Mouse (Mus musculus) heart, embryonic 16.5 days (tissue): Measurements from ENCODE around the gene Atl1. TPM values are rescaled to one million over a fixed set of nuclear protein-coding genes. Genes with fewer than 3 reads are reported as not detected.

Experiments
- ATAC-seq: fragments of 200-750 bp; cut with Nextera tagmentation; replicated peaks from 2 replicates; pipeline ENCODE4 v1.8.0; 2017; ENCODE audit warnings: moderate number of reproducible peaks; ENCODE audit not compliant: insufficient read depth, low FRiP score; ENCODE audit errors: extremely low read depth
- H3K27ac ChIP-seq: fragments of 300-500 bp; sonication (generic); 2 replicates; pipeline ENCODE4 v1.5.1; 2014; ENCODE audit warnings: mild to moderate bottlenecking, low read length, control low read depth, moderate library complexity
- H3K27me3 ChIP-seq: fragments of 300-500 bp; sonication (generic); 2 replicates; pipeline ENCODE4 v1.6.1; 2014; ENCODE audit warnings: low read length, mixed read lengths; ENCODE audit not compliant: control insufficient read depth, insufficient read depth
- H3K36me3 ChIP-seq: fragments of 300-500 bp; sonication (generic); 2 replicates; pipeline ENCODE4 v1.6.1; 2014; ENCODE audit not compliant: control insufficient read depth, insufficient read depth
- H3K4me1 ChIP-seq: fragments of 300-500 bp; sonication (generic); 2 replicates; pipeline ENCODE4 v1.6.1; 2014; ENCODE audit warnings: low read length, mixed read lengths; ENCODE audit not compliant: control insufficient read depth, insufficient read depth
- H3K4me2 ChIP-seq: fragments of 300-500 bp; sonication (generic); 2 replicates; pipeline ENCODE4 v1.6.1; 2014; ENCODE audit warnings: low read depth, mild to moderate bottlenecking, control low read depth, low read length
- H3K4me3 ChIP-seq: fragments of 300-500 bp; sonication (generic); 2 replicates; pipeline ENCODE4 v1.5.1; 2014; ENCODE audit warnings: mild to moderate bottlenecking, control low read depth, low read length
- H3K9ac ChIP-seq: fragments of 300-500 bp; sonication (generic); 2 replicates; pipeline ENCODE4 v1.6.1; 2014; ENCODE audit warnings: low read length, control low read depth
- H3K9me3 ChIP-seq: fragments of 300-500 bp; sonication (generic); replicated peaks from 2 replicates; pipeline ENCODE4 v1.6.1; 2016; ENCODE audit warnings: low read length; ENCODE audit not compliant: control insufficient read depth
- WGBS: fragments of 180-500 bp; shearing (Covaris S2); extraction: QIAGEN DNeasy Blood & Tissue Kit; methylation state at CpG from one replicate; pipeline ENCODE4 v1.1.7; 2014; 5-methylcytosine and 5-hydroxymethylcytosine counted together
- polyA plus RNA-seq: library from polyadenylated mRNA; unstranded; fragments of >200 nt; fragmentation: Nextera tagmentation; extraction: Ambion mirVana; gene quantifications from 2 replicates; pipeline ENCODE4 v1.2.1, GENCODE M21; 2015

Gene Atl1
- polyA plus RNA-seq, 1 experiment from 2014 or later = 6.1 TPM

DNA sequence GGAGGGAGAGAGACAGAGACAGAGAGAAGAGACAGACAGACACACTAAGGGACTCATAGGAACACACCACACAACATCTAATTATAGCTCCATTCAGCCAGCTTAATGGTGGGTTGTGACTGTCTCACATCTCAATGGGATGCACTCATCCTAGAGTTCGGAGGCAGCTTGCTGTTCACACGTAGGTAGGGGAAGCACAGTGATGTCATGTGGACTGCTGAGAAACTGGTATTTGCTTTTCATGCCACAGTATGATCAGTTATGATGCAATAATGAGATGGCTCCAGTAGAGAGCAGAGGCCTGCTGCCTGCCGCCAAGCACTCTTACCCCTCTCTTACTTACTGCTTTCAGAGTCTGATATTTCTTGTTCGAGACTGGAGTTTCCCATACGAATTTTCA lies 53.4 kb downstream of the Atl1 start:
- Histone ChIP-seq H3K36me3 (no peaks in the 10 kb centered on the region), H3K4me2 (no peak overlapping the region), H3K27me3 (no peaks in the 10 kb centered on the region), H3K4me1 (no peaks in the 10 kb centered on the region), H3K9ac (no peak overlapping the region), H3K27ac (no peak overlapping the region), H3K9me3 (no peaks in the 10 kb centered on the region), H3K4me3 (no peak overlapping the region)
- no peak for ATAC-seq
- WGBS = 83% methylated on average over 5 of the region's 5 CpGs

DNA sequence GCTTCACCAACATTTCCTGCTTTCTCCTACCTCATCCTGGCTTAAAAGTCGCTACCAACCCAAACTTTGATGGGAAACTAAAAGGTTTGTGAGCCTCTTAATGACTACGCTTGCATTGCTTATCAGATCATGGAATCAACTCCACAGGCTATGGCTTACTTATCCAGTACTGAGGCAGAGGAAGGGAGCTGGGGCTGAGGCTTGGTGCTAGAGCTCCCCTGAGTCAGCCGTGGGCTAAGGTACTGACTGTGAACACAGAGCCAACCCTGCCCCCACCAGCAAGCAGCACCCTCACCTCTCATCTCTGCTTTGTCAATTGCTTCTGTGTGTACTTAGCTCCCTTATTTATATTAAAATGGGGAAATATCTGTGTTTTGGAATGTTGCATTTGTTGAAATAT lies 55.1 kb downstream of the Atl1 start:
- H3K4me2 ChIP-seq = no peak overlapping the region
- no peak for ATAC-seq
- no peaks in the 10 kb centered on the region for H3K9me3 ChIP-seq
- no peak overlapping the region for H3K9ac ChIP-seq
- WGBS = 60% methylated on average over 3 of the region's 3 CpGs
- H3K4me1 ChIP-seq = no peaks in the 10 kb centered on the region
- H3K27me3 ChIP-seq = no peaks in the 10 kb centered on the region
- no peaks in the 10 kb centered on the region for H3K36me3 ChIP-seq
- no peak overlapping the region for H3K4me3 ChIP-seq
- no peak overlapping the region for H3K27ac ChIP-seq

DNA sequence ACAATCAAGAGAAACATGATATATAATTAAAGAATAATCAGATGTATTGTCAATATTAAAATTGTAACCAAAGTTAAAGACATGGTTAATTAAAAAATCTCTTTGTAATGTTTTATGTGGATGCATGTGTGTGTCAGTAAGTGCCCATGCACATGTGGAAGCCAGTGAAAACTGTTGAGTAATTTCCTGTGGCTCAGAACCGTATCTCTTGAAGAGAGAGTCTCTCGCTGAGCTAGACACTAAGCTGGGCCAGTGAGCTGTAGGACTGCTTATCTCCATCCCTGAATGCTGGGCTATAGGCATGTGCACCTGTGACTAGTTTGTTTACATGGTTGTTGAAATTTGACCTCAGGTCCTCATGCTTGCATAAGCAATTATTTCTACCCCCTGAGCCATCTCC lies 65.0 kb downstream of the Atl1 start:
- Histone ChIP-seq H3K9me3 (no peaks in the 10 kb centered on the region), H3K9ac (no peak overlapping the region), H3K27ac (no peak overlapping the region), H3K27me3 (no peaks in the 10 kb centered on the region), H3K4me3 (no peak overlapping the region), H3K4me2 (no peak overlapping the region), H3K4me1 (no peaks in the 10 kb centered on the region), H3K36me3 (peaks cover 17% of the 10 kb centered on the region)
- whole genome bisulfite sequencing = 80% methylated on average over 2 of the region's 2 CpGs
- no peak for ATAC-seq

DNA sequence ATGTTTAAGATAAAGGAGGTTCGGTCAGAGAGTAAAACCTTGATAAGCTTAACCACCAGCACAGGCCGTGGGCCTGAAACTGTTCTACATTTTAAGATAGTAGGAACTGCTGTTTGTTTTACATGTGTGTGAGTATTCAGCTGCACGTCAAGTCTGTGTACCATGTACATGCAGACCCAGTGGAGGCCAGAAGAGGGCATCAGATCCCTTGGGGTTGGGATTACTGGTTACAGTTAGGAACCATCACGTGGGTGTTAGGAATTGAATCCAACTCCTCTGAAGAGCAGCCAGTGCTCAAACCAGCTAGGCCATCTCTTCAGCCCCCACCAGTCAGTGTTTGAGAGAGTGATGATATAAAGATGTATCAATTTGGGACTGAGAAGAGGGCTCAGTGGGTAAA lies 70.1 kb downstream of the Atl1 start:
- Histone ChIP-seq H3K27ac (no peak overlapping the region), H3K4me3 (no peak overlapping the region), H3K9me3 (no peaks in the 10 kb centered on the region), H3K36me3 (peaks cover 28% of the 10 kb centered on the region), H3K4me1 (peaks cover 9% of the 10 kb centered on the region), H3K27me3 (no peaks in the 10 kb centered on the region), H3K4me2 (no peak overlapping the region), H3K9ac (no peak overlapping the region)
- WGBS = 57% methylated on average over 4 of the region's 4 CpGs
- ATAC-seq = no peak

DNA sequence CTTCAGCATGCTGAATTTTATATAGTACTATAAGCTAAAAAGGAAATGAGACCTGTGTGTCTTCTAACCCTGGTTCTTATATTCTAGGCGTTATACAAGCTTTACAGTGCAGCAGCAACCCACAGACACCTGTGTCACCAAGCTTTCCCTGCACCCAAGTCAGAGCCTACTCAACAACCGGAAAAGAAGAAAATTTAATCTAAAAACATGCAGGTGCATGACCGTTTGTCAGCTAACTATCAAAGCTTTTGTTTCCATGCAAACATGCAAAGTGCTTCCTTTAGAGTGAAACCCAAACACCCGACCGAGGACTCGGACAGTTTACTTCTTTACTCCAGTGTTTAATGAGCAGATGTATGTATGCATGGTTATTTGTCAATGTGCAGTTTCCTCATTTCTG lies 70.7 kb downstream of the Atl1 start:
- Histone ChIP-seq H3K9ac (no peak overlapping the region), H3K4me2 (no peak overlapping the region), H3K4me3 (no peak overlapping the region), H3K4me1 (peaks cover 11% of the 10 kb centered on the region), H3K36me3 (peaks cover 26% of the 10 kb centered on the region), H3K27me3 (no peaks in the 10 kb centered on the region), H3K27ac (no peak overlapping the region), H3K9me3 (no peaks in the 10 kb centered on the region)
- 86% methylated on average over 6 of the region's 6 CpGs for WGBS
- ATAC-seq = no peak

DNA sequence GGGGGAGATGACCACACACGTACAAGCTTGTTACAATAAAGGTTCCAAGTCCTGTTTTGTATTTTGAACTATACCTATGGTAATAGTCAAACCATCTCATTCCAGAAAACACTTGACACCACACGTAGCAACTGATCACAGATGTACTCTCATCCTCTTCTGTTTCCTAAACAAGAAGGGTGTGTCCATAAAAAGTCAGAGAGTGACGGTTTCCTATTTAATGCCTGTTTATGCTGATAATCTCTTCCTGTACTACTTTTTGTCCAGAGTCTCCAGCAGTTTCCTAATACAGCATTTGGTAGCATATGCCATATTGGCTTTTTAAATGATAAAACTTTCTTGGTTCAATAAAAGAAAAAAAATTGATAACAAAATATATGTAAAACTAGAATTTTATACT lies 73.2 kb downstream of the Atl1 start:
- H3K36me3 ChIP-seq = peaks cover 30% of the 10 kb centered on the region
- H3K9ac ChIP-seq = no peak overlapping the region
- peak overlapping the region; percentile 79 for H3K27ac ChIP-seq
- no peak overlapping the region for H3K4me2 ChIP-seq
- 66% methylated on average over 3 of the region's 3 CpGs for WGBS
- no peak for ATAC-seq
- peaks cover 12% of the 10 kb centered on the region for H3K4me1 ChIP-seq
- H3K27me3 ChIP-seq = no peaks in the 10 kb centered on the region
- no peak overlapping the region for H3K4me3 ChIP-seq
- no peaks in the 10 kb centered on the region for H3K9me3 ChIP-seq

DNA sequence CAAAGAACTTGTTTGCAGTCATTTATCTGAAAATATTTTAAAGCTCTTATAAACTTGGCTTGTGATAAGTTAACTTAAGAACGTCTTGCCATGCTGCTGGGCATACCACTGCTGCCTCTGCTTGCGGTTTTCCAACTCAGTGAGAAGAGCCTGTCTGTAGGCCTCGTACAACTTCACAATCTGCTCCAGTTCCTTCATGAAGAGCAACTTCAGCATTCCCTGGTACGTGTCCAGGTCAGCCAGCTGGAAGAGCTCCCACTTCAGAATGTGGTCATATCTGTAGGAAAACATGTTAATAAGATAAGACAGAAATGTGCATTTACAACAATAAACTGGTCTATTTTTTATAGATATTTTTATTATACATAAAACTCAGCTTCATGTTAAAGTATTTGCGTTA lies 73.7 kb downstream of the Atl1 start:
- Histone ChIP-seq H3K4me1 (peaks cover 12% of the 10 kb centered on the region), H3K4me3 (no peak overlapping the region), H3K9me3 (no peaks in the 10 kb centered on the region), H3K27ac (peak overlapping the region; percentile 79), H3K9ac (no peak overlapping the region), H3K4me2 (no peak overlapping the region), H3K27me3 (no peaks in the 10 kb centered on the region), H3K36me3 (peaks cover 27% of the 10 kb centered on the region)
- peak; percentile 68; the same call in 1 of the 2 replicates for ATAC-seq
- 26% methylated on average over 5 of the region's 5 CpGs for WGBS

DNA sequence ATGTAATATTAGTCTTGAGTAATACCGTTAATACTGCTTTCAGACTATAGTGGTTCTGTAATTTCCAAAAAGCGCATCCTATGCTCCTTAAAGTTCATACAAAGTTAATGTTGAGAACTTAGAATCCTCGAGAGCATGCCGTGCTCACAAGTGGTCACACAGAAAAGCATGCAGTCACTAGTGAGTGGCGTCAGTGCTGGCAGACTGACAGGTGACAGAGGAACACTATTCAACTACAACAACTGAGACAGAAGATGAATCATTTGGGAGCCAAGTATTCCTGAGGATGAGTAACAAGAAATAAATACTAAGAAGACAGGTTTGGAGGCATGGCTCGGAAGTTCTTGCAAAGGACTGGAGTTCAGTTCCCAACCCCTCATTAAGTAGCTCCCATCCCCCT lies 74.7 kb downstream of the Atl1 start:
- Histone ChIP-seq H3K27ac (no peak overlapping the region), H3K4me2 (no peak overlapping the region), H3K27me3 (no peaks in the 10 kb centered on the region), H3K4me3 (no peak overlapping the region), H3K36me3 (peaks cover 23% of the 10 kb centered on the region), H3K9ac (no peak overlapping the region), H3K4me1 (peaks cover 12% of the 10 kb centered on the region), H3K9me3 (no peaks in the 10 kb centered on the region)
- no peak for ATAC-seq
- WGBS = 76% methylated on average over 6 of the region's 6 CpGs

DNA sequence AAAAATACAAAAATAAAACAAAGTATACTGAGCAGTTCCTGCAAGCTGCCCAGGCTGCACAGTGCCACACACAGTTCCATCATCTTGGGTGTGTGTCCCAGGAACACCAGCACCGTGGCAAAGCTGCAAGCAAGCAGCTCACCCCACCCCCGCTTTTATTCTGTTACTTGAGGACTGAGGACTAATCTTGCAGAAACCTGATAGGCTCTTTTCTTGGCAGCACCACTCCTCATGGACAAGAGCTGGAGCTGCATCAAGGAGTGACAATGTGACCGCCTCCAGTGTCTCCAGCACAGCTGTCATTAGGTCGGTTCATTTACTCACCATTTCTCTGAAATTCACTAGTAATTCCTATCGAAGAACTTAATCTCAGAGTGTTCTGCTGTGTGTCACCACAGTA lies 75.7 kb downstream of the Atl1 start:
- 62% methylated on average over 5 of the region's 5 CpGs for WGBS
- H3K27me3 ChIP-seq = no peaks in the 10 kb centered on the region
- H3K4me1 ChIP-seq = peaks cover 12% of the 10 kb centered on the region
- H3K9me3 ChIP-seq = no peaks in the 10 kb centered on the region
- H3K36me3 ChIP-seq = peaks cover 16% of the 10 kb centered on the region
- H3K4me2 ChIP-seq = no peak overlapping the region
- no peak overlapping the region for H3K9ac ChIP-seq
- 0 out of 2 replicates have a peak, but pooled peaks have one; percentile 46 for ATAC-seq
- no peak overlapping the region; the same call in 1 of the 2 replicates for H3K27ac ChIP-seq
- H3K4me3 ChIP-seq = no peak overlapping the region

DNA sequence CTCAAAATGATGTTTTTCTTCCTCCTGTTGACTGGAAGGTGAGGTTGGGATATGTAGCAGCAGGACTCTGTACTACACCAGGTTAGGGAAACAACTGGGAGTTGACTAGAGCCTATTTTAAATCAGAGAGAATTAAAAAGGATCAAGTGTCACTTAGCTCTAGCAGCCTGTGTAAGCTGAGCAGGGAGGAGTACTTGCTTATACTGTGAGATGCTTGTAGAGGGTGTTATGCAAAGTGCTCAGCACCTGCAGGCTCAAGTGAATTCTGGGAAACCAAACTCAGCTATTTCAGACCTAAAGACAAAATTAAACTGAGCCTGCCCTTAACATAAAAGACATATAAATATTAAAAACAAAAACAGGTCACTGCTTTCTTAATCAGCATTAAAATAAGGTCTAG lies 81.3 kb downstream of the Atl1 start:
- peaks cover 7% of the 10 kb centered on the region for H3K36me3 ChIP-seq
- ATAC-seq = no peak

More for the DNA sequence above, 81.3 kb downstream of the Atl1 start:
- no peaks in the 10 kb centered on the region for H3K27me3 ChIP-seq
- H3K4me2 ChIP-seq = no peak overlapping the region
- no peak overlapping the region for H3K9ac ChIP-seq
- H3K4me1 ChIP-seq = peaks cover 10% of the 10 kb centered on the region
- no peak overlapping the region for H3K27ac ChIP-seq
- no peak overlapping the region for H3K4me3 ChIP-seq
- no peaks in the 10 kb centered on the region for H3K9me3 ChIP-seq
